Mouse (Mus musculus) gastrocnemius, postnatal 4 days (tissue): ENCODE results near the gene Col9a2. TPM values are rescaled to one million over a fixed set of nuclear protein-coding genes. Genes with fewer than 3 reads are reported as not detected.

Source experiments
- DNase-seq, 2 experiments: peaks; one replicate each; pipeline ENCODE4 v3.0.0; 2021 to 2022; ENCODE audit warnings: low spot score in 2 of 2, mixed read lengths in 2 of 2
- long read RNA-seq, 2 experiments: library from polyadenylated mRNA; stranded (forward); transcript quantifications; one replicate each; pipeline ENCODE4 v2.0.0; 2021
- total RNA-seq, 2 experiments: library from RNA; stranded (reverse); gene quantifications; 2 replicates each; pipeline ENCODE4 v1.2.3; 2021

Gene Col9a2
- 1 to 10 TPM; 2.2 to 3.8 TPM for total RNA-seq
- long read RNA-seq, experiment 1, partial matches to known transcripts, result 1 of 2 reads
- long read RNA-seq, experiment 1, other reads (novel, unspliced or antisense), result 0 of 2 reads
- long read RNA-seq, experiment 2, partial matches to known transcripts, result 0 of 1 reads
- long read RNA-seq, experiment 2, other reads (novel, unspliced or antisense), result 0 of 1 reads

- peak in 1 of 2 experiments; percentile 37 for DNase-seq
Observed at GRCm38 (mm10) chr4:121039331-121040115, at the start of gene Col9a2. Gene Col9a2 (plus strand): TSS chr4:121039385.

- DNase-seq, result no peak
Observed at GRCm38 (mm10) chr4:120992284-120992683, 46.9 kb upstream of the Col9a2 start.

- DNase-seq, result no peak
Observed at GRCm38 (mm10) chr4:120993025-120993424, 46.2 kb upstream of the Col9a2 start.

GRCm38 (mm10) chr4:120995911-120996310 lies 43.3 kb upstream of the Col9a2 start:
- DNase-seq, result no peak

GRCm38 (mm10) chr4:121001042-121001441 lies 38.1 kb upstream of the Col9a2 start:
- DNase-seq, result no peak

- no peak for DNase-seq
Observed at GRCm38 (mm10) chr4:121001659-121002058, 37.5 kb upstream of the Col9a2 start.

GRCm38 (mm10) chr4:121002400-121003171 lies 36.6 kb upstream of the Col9a2 start:
- no peak for DNase-seq

GRCm38 (mm10) chr4:121003611-121004091 lies 35.5 kb upstream of the Col9a2 start:
- DNase-seq, result no peak

GRCm38 (mm10) chr4:121004679-121005078 lies 34.5 kb upstream of the Col9a2 start:
- DNase-seq, result no peak

- DNase-seq, result no peak
Observed at GRCm38 (mm10) chr4:121007006-121007405, 32.2 kb upstream of the Col9a2 start.

- no peak for DNase-seq
Observed at GRCm38 (mm10) chr4:121008071-121008745, 31.0 kb upstream of the Col9a2 start.

- DNase-seq, result no peak
Observed at GRCm38 (mm10) chr4:121009151-121009550, 30.0 kb upstream of the Col9a2 start.

GRCm38 (mm10) chr4:121010770-121011549 lies 28.2 kb upstream of the Col9a2 start:
- DNase-seq, result no peak

- DNase-seq, result no peak
Observed at GRCm38 (mm10) chr4:121014594-121015267, 24.5 kb upstream of the Col9a2 start.

GRCm38 (mm10) chr4:121015268-121015659 lies 23.9 kb upstream of the Col9a2 start:
- no peak for DNase-seq

GRCm38 (mm10) chr4:121016021-121016898 lies 22.9 kb upstream of the Col9a2 start:
- peak in 1 of 2 experiments; percentile 28 for DNase-seq

- peak; percentile 99 to 100 for DNase-seq
Observed at GRCm38 (mm10) chr4:121016928-121017657, 22.1 kb upstream of the Col9a2 start, which contains the start of gene Smap2. Gene Smap2 (minus strand): TSS chr4:121017247.

GRCm38 (mm10) chr4:121018250-121018649 lies 20.9 kb upstream of the Col9a2 start:
- DNase-seq, result no peak
